Mouse (Mus musculus): ENCODE results near the gene Wdr49.

DNA sequence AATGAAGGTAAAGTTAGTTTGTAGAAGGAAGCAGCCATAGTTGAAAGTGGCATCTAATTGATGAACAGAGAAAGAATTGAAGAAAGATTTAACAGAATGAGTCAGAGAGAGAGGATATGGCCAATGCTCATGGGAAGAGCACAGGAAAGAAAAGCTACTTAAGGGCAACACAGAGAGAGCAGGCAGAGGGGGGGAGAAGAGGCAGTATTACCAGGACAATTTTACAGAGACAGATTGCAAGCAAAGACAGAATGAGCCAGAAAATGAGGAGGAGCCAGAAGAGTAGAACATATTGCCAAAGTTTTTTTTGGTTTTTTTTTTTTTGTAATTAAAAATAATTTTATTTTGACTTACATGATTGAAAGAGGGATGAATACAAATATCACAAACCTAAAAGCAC is 128.0 kb downstream of the Wdr49 start:
- no peak for TF ChIP-seq CTCF (IDR thresholded peaks at IDR 0.05; ENCODE audit: low read depth)
- TF ChIP-seq EP300 (IDR thresholded peaks at IDR 0.05; ENCODE audit: low read depth), result no peak
